Mouse (Mus musculus) T-cell, adult 2 months (primary cell): ENCODE measurements around the gene Thsd4.

ENCODE experiments used
- DNase-seq: peaks from one replicate; pipeline ENCODE4 v3.0.0; 2022; ENCODE audit warnings: low spot score

Thsd4 gene

DNA sequence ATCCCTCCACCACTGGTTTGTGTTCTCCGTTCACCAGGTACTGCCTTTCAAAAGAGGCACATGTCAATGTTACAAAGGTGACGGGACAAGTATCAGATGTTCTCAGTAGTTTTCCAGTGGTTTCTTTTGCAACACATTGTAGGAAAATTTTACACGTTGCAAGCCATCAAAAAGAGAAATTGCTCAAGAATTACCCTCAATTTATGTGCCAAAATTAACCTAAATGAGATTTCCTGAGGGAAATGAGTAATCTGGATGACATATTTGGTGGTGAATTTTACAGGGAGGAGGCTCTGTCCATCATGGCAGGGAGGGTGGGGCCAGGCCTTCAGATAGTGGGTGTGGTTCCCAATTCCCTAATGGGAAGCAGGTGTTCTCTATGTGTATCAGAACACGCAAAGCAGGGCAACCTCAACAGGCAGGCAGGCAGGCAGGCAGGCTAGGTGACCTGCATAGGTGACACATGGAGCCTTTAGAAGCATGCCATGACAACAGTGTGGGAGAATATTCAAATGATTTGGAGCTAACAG is 458.6 kb downstream of the Thsd4 start:
- DNase-seq, result no peak

DNA sequence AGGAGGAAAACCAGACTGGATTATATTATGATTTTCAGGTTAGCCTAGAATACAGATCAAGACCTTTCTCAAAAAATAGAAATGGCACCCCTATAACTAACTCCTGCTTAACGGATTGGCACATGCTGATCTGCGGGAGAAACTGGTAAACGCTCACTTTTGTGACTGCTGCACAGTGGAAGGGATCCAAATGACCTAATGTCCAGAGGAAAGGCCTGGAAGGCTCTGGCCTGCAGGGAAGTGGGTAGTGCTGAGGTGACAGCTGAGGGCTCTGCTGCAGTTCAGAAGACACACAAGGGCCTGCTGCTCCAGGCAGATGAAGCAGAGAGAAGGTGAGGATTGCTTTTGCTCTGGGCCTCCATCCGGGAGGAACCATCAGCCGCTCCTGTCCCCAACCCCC is 465.7 kb downstream of the Thsd4 start:
- no peak for DNase-seq

DNA sequence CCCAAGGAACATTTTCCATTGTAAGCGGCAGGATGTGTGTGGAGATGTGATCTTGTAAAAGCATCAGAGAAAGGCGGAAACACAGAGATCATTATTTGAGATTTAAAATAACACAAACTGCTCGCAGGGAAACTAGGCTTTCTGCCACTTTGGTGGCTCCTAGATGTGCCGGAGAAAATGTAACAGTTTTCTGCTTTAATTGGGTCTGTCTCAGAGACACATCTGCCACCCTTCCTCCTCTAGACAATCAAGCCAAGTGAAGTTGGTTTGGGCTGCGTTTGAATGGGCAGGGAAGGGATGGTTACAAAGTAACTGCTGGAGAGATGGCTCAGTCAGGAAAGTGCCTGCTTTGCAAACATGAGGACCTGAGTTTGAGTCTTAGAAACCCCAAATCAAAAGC is 466.9 kb downstream of the Thsd4 start:
- no peak for DNase-seq

DNA sequence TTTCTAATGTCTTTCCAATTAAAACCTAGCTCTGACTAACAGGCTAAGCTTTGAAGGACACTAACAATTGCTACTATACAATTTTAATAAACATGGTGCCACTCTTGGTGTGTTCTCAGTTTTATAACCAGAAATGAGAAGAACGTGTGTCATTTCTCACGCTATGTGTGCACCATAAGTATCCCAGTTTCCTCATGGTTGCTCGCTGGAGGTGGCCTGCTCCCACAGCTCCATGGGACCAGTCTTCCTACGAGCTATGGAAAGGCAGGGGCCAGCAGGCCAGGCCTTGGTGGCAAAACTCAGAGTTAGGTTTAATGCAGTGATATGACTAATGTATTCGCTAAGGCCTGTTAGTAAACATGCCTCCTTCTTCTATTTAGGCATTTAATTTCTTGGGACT is 468.7 kb downstream of the Thsd4 start:
- DNase-seq, result no peak

DNA sequence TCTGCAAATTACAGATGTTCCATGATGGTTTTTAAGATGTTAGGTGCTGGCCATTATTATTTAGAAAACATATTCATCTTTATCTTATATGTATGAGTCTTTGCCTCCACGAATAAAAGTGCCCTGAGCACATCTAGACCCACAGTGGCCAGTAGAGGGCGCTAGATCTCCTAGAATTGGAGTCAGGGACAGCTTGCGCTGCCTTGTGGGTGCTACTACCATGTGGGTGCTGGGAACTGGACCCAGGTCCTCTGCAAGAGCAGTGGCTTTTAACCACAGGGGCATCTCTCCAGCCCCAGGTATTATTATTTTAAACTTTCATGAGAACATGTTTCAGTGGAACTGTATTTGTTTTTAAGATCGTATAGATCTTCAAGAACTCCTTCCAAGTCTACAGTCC is 469.4 kb downstream of the Thsd4 start:
- no peak for DNase-seq

DNA sequence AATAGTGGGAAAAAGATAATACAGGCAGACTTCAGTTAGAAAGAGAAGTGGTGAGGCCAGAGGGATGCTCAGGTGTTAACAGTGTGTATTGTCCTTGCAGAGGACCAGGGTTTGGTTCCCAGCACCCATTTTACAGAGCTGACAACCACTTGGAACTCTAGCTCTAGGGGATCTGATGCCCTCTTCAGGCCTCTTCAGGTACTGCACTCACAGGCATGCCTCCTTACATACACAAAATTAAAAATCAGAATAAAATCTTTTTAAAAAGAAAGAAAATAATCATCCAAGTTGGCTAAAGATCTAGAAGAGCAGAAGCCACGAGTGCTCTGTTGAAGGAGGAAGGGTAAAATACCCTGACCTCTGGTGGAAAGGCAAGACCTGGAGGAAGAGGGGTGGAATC is 478.7 kb downstream of the Thsd4 start:
- no peak for DNase-seq

DNA sequence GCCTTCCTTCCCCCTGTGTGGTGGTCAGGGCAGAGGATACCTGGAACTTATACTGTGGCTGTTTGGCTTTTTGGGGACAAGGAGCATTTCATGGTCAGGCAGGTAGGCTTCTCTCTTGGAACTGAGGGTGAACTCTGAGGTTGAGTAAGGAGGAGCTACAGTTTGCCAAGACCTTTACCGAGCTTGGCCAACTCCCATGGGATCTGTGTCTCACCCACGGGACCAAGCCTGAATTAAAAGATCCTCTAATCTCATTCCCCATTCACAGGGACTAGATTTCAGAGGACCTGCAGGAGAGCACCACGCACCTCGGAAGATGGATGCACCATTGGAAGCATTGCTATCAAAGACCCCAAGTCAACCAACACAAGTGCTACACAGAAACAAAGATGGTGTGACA is 487.0 kb downstream of the Thsd4 start:
- DNase-seq, result no peak

DNA sequence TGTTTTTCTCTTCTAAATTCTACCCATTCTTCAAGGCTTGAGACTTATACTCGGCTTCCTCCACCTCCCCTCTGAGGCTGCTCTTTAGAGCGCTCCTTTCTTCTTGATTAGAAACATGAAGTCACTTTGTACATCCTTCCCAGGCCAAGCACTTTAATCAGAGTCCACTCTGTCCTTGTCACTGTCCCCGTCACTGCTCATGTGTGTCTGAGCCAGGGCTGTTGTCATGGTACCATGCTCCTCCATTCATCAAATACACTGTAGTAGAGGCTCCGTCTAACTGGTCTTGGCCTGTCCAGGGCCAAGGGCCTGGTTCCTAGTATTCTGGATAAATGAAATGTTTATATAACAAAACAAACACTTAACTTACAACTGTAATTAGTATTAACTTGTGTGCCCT is 494.6 kb downstream of the Thsd4 start:
- DNase-seq, result no peak

DNA sequence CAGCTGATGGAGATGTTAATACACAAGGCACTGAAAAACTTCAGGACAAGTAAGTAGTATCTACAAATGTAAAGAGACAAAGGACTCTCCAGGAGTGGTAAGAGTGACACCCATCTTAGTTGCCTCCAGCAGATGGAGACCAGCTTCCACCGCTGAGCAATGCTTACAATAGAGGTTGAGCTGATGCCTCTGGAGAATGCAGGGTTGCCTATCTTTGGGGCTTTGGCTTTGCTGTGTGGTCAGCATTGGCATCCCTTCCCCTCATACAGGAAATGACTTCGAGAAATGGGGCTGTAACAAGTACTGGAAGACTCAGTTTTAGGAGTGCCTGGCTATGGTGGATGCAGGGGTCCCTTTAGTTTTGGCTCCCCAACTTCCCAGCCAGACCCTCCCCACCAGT is 495.1 kb downstream of the Thsd4 start:
- no peak for DNase-seq

DNA sequence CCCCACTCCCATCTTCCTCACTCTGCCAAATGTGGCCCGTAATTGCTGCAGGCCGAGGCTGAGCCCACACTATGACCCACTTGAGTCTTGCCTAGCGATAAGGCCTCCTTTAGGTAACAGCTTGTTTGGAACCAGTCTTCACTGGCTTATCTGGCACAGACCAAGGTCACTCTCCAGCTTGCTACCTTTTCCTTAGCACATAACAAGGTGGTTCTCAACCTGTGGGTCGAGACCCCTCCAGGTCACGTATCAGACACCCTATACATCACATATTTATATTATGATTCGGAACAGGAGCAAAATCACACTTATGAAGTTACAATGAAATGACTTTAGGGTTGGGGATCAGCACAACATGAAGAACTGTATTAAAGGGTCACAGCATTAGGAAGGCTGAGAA is 495.9 kb downstream of the Thsd4 start:
- no peak for DNase-seq

DNA sequence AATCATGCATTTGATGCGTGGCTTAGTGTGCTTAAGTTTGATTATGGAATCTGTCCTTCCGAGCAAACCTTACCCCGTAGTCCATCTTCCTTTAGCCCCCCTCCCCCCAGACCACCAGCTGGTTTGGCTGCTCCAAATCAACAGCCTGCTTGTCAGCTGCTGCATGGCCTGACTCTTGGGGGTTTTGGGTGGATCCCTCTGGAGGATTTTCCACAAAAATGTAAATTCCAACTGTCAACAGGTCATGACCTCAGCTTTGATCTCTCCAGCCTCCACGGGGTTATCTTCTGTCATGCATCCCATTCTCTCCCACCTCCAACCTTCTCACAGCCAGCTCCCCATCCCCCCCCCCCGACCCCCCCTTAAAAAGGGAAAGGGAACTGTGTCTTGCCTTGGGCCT is 496.9 kb downstream of the Thsd4 start:
- DNase-seq, result no peak

DNA sequence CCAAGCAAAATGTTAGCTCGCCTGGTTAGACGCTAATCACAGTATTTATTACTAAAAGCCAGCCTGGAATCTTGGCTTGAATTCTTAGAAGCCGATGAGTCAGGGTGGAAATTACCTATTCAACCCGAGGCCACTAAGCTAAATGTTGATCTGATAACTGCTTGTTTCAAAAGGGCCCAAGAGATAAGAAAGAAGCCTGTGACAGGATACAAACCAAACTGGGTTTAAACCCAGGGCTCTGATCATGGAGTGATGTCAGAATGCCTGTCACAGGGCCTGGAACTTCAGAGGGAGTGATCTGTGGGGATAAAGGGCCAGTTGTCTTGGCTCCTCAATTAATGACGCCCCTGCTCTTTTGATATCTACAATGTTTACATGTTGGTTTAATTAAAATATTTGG is 497.3 kb downstream of the Thsd4 start:
- no peak for DNase-seq

DNA sequence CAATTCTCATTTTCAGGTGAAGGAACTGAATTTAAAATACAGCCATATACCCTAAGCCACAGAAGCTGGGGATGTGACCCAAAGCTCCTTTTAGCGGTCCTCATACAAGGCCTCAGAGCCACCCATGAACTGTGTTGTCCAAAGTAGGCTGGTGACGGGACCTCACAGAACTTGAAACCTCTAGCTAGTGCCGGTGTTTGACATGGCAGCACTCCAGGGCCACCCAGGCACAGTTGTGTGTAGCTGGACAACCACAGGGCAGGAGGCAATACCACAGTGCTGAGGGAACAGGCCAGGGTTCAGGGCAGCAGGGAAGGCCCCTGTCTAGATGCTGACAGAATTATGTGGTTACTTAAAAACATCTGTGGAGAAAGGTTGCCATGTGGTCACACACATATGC is 499.5 kb downstream of the Thsd4 start:
- no peak for DNase-seq

DNA sequence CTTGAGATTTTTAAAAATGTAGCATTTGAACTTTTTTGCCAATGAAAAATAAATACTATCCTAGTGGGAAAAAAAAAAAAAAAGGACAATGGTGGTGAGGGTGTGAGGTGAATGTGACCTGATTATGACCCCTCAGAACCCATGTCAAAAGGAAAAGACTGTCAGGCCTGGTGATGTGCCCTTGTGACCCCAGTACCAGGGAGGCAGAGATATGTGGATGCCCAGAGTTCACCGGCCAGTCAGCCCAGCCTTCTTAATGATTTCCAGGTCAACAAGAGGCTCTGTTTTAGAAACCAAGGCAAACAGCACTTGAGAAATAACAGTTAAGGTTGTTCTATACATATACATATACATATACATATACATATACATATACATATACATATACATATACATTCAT is 501.4 kb downstream of the Thsd4 start:
- DNase-seq, result no peak

DNA sequence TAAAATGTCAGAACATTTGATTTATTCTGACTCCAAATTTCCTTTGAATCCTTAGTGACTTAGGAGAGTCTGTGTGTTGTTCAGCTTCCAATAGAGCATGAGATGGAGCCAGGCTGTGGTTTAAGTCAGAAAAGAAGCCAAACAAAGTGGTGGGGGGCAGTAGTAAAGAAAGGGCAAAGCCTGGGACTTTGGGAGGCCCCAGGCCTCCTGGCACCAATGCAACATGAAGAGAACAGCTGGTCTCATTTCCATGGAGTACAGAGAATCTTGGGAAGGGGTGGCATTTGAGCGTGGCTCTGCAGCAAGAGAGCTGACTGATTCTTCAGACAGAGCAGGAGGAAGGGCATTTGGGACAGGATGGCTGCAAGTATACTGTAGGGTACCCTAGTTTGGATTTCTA is 511.6 kb downstream of the Thsd4 start:
- DNase-seq, result no peak

DNA sequence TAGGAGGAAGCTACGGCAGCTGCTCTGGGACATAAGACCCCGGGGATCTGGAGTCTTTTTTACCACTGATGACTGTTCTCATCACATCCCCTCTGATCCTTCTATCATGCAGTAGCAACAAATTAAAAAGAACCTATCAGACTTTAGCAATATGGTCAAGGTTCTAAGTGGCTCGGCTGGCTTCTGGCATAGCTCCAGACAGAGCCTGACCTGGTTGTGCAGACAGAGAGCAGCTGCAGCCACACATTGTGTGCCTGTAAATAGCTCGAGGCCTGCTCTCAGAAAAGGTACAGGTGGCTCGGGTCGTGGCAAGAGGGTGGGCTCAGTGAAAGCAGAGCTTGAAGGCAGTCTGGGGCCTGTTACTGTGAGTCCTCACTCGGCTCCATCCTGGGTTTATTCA is 512.9 kb downstream of the Thsd4 start:
- DNase-seq, result no peak

DNA sequence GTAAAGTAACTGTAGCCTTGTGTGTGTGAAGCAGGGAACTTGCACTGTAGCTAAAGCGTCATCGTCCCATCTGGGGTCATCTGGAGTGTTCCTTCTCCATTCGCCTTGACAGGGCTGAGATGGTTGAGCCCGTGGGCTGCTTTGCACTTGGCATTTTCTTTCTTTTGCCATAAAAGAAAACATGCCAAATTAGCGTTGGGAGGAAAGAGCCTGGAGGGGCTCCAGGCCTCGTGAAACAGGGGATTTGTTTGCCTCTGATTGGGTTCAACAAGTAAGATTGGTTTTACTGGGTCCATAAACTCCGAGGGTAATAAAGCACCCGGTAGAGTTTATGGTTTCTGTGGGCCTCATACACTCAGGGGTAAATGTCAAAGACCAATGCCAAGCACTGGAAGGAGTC is 519.5 kb downstream of the Thsd4 start:
- no peak for DNase-seq

DNA sequence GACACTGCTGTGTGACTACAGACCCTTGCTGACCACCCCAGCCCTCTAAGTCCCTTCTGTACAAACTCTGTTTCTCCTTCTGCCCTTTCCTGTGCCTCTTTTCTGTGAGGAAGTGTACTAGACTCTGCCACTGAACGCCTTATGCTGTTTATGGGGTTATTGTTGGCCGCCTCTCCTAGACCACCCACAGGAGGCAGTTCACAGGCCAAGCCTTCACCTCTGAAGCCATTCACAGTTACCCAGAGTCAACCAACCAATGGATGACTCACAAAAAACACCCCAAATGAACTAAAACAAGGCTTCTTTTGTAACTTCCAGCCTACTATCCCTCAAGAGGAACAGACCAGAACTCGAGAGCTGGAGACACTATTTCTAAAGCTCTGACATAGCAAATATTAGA is 520.4 kb downstream of the Thsd4 start:
- DNase-seq, result no peak

DNA sequence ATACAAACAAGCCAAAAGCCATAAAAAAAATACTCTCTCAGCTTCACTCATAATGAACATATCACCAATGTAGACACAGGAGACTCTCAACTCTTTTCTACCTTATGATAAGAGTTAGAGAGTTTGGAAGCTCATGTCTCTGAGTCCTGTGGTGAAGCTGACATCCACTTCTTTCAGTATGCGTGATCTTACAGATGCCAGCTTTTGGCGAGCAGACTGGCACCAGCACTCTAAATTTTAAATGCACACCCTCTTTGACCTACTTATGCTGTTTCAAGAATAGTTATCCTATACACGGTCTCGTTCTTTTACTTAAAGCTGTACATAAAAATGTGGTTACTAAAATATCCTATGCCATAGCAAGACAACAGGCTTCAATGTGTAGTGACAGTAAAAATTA is 524.1 kb downstream of the Thsd4 start:
- no peak for DNase-seq

DNA sequence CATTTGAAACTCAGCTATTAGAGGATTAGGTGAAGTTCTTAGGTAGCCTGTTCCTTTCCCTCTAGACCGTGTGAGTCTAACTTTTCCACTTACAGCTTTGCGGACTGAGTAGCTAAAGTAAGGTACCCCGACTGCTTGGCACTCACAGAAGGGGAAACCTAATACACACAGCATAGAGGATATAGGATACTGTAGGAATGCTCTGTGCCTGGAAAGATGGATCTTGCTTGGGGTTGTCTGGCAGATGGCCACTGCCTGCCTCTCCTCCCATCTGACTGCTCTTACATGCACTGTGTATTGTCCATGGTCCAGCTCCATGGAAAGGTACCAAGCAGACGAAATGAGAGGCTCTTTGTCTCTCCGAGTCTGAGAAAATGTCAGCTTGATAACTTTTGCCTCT is 530.4 kb downstream of the Thsd4 start:
- DNase-seq, result no peak

DNA sequence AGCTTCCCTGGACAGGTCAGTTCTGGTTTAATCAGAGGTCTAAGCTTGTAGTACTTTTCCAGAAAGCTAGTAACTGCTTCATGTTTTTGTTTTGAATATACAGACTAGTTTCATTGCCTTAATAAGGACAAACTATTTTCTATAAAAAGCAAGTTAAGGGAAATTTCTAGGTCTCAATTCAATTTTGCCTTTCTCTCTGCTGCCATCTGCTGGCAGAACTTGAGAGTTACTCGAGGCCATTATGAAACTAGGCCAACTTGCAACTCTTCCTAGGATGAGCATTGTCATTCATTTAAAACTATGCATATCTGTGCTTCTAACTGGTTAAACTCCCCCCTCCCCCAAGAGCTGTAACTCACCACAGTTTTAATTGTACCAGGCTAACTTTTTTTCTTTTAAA is 532.0 kb downstream of the Thsd4 start:
- DNase-seq, result peak; percentile 39

DNA sequence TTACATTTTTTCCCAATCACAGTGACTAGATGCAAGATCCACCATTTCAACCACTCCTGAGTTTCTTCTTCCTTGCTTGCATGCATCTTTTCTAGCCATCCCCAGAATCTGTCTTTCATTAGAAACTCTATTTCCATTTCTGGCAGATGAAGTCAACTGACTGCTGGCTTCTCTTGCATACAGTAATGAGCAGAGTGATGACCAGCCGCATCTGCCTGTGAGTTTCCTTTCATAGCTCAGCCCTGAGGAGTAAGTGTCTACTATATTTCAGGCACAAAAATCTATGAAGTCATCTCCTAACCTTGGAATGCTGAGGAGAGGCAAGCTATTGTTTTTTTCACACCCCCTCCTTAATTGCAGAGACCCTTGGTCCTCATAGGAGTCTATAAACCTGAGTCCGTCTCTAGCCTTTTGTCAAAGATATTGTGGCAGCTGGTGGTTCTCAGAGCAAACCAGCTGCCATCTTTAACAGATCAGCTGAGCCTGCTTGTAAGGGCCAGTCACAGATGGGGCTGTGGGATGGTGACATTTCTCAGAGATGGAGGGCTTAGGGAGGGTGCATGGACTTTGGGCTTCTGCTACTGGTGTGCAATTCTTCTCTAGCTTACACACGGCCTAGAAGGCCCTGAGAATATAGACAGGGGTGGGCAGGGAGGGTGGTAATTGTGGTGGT is 535.8 kb downstream of the Thsd4 start:
- DNase-seq, result no peak

DNA sequence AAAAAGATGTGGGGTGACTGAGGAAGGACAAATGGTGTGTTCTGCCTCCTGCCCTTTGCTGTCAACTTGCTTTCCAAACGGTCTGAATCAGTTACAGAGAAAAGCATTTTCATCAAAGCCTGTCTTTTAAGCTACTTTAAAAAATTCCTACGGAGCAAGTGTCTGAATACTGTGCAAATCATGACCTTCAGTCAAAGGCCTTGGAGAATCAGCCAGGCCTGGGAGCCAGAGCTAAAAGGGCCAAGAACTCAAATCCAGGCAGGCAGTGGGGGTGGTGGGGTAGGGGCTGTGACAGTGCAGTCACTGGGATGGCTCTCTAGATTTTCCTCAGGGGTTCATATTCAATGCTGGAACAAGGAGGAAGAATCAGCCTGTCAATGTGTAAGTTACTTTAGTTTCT is 540.7 kb downstream of the Thsd4 start:
- DNase-seq, result no peak

DNA sequence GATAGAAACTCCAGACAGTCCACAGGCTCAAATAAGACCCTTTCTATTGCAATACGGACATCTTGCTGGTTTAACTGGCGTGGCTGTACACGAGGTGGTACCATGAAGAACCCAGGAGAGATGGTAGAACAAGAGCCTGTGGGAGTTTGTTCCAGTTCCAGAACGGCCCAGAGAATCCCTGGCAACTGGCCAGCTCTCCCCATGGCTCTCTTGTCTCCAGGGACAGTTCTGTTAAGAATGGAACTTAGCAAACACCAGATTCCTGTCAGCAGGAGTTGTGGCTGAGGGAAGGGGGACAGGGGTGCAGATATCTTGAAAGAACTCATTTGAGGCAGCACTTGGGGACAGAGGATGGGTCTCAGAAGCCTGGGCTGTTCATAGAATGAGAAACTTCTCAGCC is 550.6 kb downstream of the Thsd4 start:
- no peak for DNase-seq

DNA sequence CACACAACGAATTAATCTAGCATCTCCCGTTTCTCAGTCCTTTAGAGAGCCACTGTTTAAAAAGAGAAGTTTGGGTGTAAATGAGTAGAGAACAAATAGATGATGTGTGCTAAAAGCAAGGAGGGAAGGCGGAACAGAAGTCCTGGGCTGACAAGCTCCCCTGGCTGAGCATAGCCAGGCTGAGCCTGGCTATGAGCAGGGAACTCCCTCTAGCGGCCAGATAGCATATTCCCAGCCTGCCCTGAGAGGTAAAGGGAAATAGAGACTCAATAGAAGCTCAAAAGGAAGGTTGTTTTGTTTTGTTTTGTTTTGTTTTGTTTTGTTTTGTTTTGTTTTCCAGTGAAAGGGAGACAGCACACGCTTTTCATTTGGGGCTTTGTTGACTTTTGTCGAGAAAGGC is 552.5 kb downstream of the Thsd4 start:
- DNase-seq, result peak; percentile 62
